Comparison of ENCODE assay signal across 22 mouse cellular contexts in genomic region chr2:91436713-91437112, GRCm38 (mm10). TPM values are rescaled to one million over a fixed set of nuclear protein-coding genes. Genes with fewer than 3 reads are reported as not detected.
A peak's percentile ranks its signal among the peaks of the same experiment; 100 is the strongest.
DNase-seq lines count a peak whose midpoint lies in the region; ATAC-seq and TF ChIP-seq lines count a peak whose summit lies in the region.
"Had no signal": no experiment of that assay in that cellular context is flagged by ENCODE, and none has a peak within 500 bp of the region (broad histone marks: within the 10 kb centered on the region; RNA-seq: fewer than 3 reads in every experiment).

No protein-coding gene starts in this region.

- peak; percentile 4 for DNase-seq in heart, adult 11 months
- DNase-seq in heart, postnatal 4 days, result no peak
- no peak for DNase-seq in heart, adult 18-20 months
- DNase-seq in lung, postnatal 0 days (ENCODE audit: low spot score), result no peak
- no peak for DNase-seq in lung, adult 18-20 months
- DNase-seq in hindbrain, embryonic 10.5 days (ENCODE audit: low spot score), result no peak
- DNase-seq: adrenal gland, postnatal 25 days; cerebellum, adult 8-10 months; cerebellum, postnatal 36 days; gastrocnemius, postnatal 25 days; kidney, adult 9 months; kidney, postnatal 14 days; layer of hippocampus, postnatal 36 days; liver, postnatal 0 days; thymus, postnatal 25 days had no signal

- H3K4me1 ChIP-seq in heart, embryonic 15.5 days (replicated peaks), result peaks cover 8% of the 10 kb centered on the region
- H3K4me1 ChIP-seq in lung, postnatal 0 days (ENCODE audit: insufficient read depth, low read depth, low read length), result peaks cover 15% of the 10 kb centered on the region; the same call in 1 of the 2 replicates
- H3K4me1 ChIP-seq in hindbrain, embryonic 10.5 days (replicated peaks), result 0 out of 2 replicates have a peak, but pooled peaks cover 4% of the 10 kb centered on the region
- H3K4me1 ChIP-seq: limb, embryonic 12.5 days; stomach, embryonic 15.5 days had no signal

- H3K9me3 ChIP-seq in heart, embryonic 15.5 days (replicated peaks), result no peaks in the 10 kb centered on the region
- no peaks in the 10 kb centered on the region for H3K9me3 ChIP-seq in lung, postnatal 0 days (ENCODE audit: low read length)
- no peaks in the 10 kb centered on the region for H3K9me3 ChIP-seq in hindbrain, embryonic 10.5 days
- H3K9me3 ChIP-seq: limb, embryonic 12.5 days; stomach, embryonic 15.5 days had no signal

- no peak for TF ChIP-seq EP300 in lung, postnatal 0 days (IDR thresholded peaks at IDR 0.05)

- TF ChIP-seq CTCF in lung, postnatal 0 days (IDR thresholded peaks at IDR 0.05), result no peak

- H3K36me3 ChIP-seq in heart, embryonic 15.5 days, result no peaks in the 10 kb centered on the region
- H3K36me3 ChIP-seq in lung, postnatal 0 days (ENCODE audit: insufficient read depth, low read length), result no peaks in the 10 kb centered on the region
- H3K36me3 ChIP-seq in hindbrain, embryonic 10.5 days, result no peaks in the 10 kb centered on the region
- H3K36me3 ChIP-seq: limb, embryonic 12.5 days; stomach, embryonic 15.5 days had no signal

- H3K4me3 ChIP-seq in heart, embryonic 15.5 days, result no peak overlapping the region
- no peak overlapping the region for H3K4me3 ChIP-seq in lung, postnatal 0 days (ENCODE audit: low read depth, low read length)
- no peak overlapping the region for H3K4me3 ChIP-seq in hindbrain, embryonic 10.5 days
- H3K4me3 ChIP-seq: limb, embryonic 12.5 days; stomach, embryonic 15.5 days had no signal

- no peak overlapping the region for H3K9ac ChIP-seq in heart, embryonic 15.5 days
- no peak overlapping the region for H3K9ac ChIP-seq in lung, postnatal 0 days (replicated peaks; ENCODE audit: low read depth)
- H3K9ac ChIP-seq: limb, embryonic 12.5 days; liver, postnatal 0 days; stomach, embryonic 15.5 days had no signal

- H3K27me3 ChIP-seq in heart, embryonic 15.5 days, result no peaks in the 10 kb centered on the region
- no peaks in the 10 kb centered on the region for H3K27me3 ChIP-seq in lung, postnatal 0 days (replicated peaks; ENCODE audit: insufficient read depth, low read length)
- no peaks in the 10 kb centered on the region for H3K27me3 ChIP-seq in hindbrain, embryonic 10.5 days (ENCODE audit: insufficient read depth, poor library complexity, severe bottlenecking)
- H3K27me3 ChIP-seq: limb, embryonic 12.5 days; stomach, embryonic 15.5 days had no signal

- ATAC-seq in heart, embryonic 15.5 days (replicated peaks; ENCODE audit: insufficient number of reproducible peaks, insufficient read depth, low FRiP score, low read depth), result no peak
- no peak for ATAC-seq in lung, postnatal 0 days
- ATAC-seq: hindbrain, postnatal 0 days; intestine, embryonic 16.5 days; liver, postnatal 0 days had no signal

- no peak overlapping the region for H3K4me2 ChIP-seq in heart, embryonic 15.5 days
- H3K4me2 ChIP-seq in lung, postnatal 0 days (replicated peaks; ENCODE audit: low read depth, low read length), result no peak overlapping the region
- H3K4me2 ChIP-seq: limb, embryonic 12.5 days; liver, embryonic 11.5 days; stomach, embryonic 15.5 days had no signal

- H3K27ac ChIP-seq in heart, embryonic 15.5 days, result peak overlapping the region; percentile 74
- peak overlapping the region; percentile 47 for H3K27ac ChIP-seq in lung, postnatal 0 days (ENCODE audit: low read length)
- no peak overlapping the region for H3K27ac ChIP-seq in hindbrain, embryonic 10.5 days
- H3K27ac ChIP-seq: hindbrain, postnatal 0 days; limb, embryonic 12.5 days; macrophage; stomach, embryonic 15.5 days had no signal

- 72% methylated on average over 8 of the region's 8 CpGs for WGBS in heart, embryonic 15.5 days
- WGBS in lung, postnatal 0 days, result 61% methylated on average over 8 of the region's 8 CpGs
- WGBS in hindbrain, embryonic 10.5 days, result 91% methylated on average over 8 of the region's 8 CpGs

RNA-seq across cellular contexts. Expression of gene 1110051M20Rik, which starts 7.8 kb away (rescaled TPM):
- 10 to 100 TPM; 13.5 to 13.7 TPM for total RNA-seq in heart, postnatal 4 days (2021)
- polyA plus RNA-seq in heart, embryonic 15.5 days (2015; fragmentation: Nextera tagmentation; extraction: Ambion mirVana), result 34.8 and 41.5 TPM in 2 replicates
- total RNA-seq in heart, adult 18-20 months (2021), result 10 to 100 TPM in 1 of 2 experiments, 1 to 10 TPM in 1; 7.7 to 14.7 TPM
- polyA plus RNA-seq in lung, postnatal 0 days (2015; fragmentation: Nextera tagmentation; extraction: Ambion mirVana), result 27.0 and 38.9 TPM in 2 replicates
- 86.4 and 96.7 TPM in 2 replicates for polyA plus RNA-seq in hindbrain, embryonic 10.5 days (2016; fragmentation: Nextera tagmentation; extraction: Ambion mirVana)

RNA-seq across cellular contexts. Expression of gene Lrp4, which starts 20.6 kb away (rescaled TPM):
- 10 to 100 TPM; 12.9 to 13.2 TPM for total RNA-seq in heart, postnatal 4 days (2021)
- 3.8 and 4.8 TPM in 2 replicates for polyA plus RNA-seq in heart, embryonic 15.5 days (2015; fragmentation: Nextera tagmentation; extraction: Ambion mirVana)
- total RNA-seq in heart, adult 18-20 months (2021), result 10 to 100 TPM in 1 of 2 experiments, 1 to 10 TPM in 1; 9.4 to 10.4 TPM
- 18.9 TPM in 2 replicates for polyA plus RNA-seq in lung, postnatal 0 days (2015; fragmentation: Nextera tagmentation; extraction: Ambion mirVana)
- polyA plus RNA-seq in hindbrain, embryonic 10.5 days (2016; fragmentation: Nextera tagmentation; extraction: Ambion mirVana), result 6.4 and 7.6 TPM in 2 replicates
